Mouse (Mus musculus) bone marrow macrophage, adult 2 months (primary cell): ENCODE measurements around the gene Nebl. TPM values are rescaled to one million over a fixed set of nuclear protein-coding genes. Genes with fewer than 3 reads are reported as not detected.

Experiments used
- H3K27ac ChIP-seq: 2 replicates; pipeline ENCODE4 v1.5.1; 2012; ENCODE audit warnings: low read depth, low read length; ENCODE audit not compliant: insufficient read depth
- H3K4me1 ChIP-seq: 2 replicates; pipeline ENCODE4 v1.6.1; 2012; ENCODE audit warnings: low read length; ENCODE audit not compliant: control insufficient read depth, insufficient read depth
- H3K4me3 ChIP-seq: 2 replicates; pipeline ENCODE4 v1.5.1; 2012; ENCODE audit warnings: mild to moderate bottlenecking, low read length, moderate library complexity; ENCODE audit not compliant: insufficient read depth
- CTCF ChIP-seq: IDR thresholded peaks from 2 replicates; pipeline ENCODE4 v1.5.1; 2012; ENCODE audit warnings: low read depth, mild to moderate bottlenecking, low read length, moderate library complexity
- POLR2A ChIP-seq: IDR thresholded peaks from 2 replicates; pipeline ENCODE4 v1.6.1; 2012; ENCODE audit warnings: mild to moderate bottlenecking, low read depth, low read length, borderline replicate concordance
- polyA plus RNA-seq: library from polyadenylated mRNA; stranded (reverse); fragments of >200 nt; gene quantifications from 2 replicates; pipeline ENCODE4 v1.2.4, GENCODE M21; 2012; ENCODE audit not compliant: missing spikeins, insufficient read depth, insufficient read length

Nebl gene
- polyA plus RNA-seq, 1 experiment = not detected

GRCm38 (mm10) chr2:17643869-17644268 lies 87.4 kb downstream of the Nebl start:
- TF ChIP-seq CTCF = no peak
- no peak for TF ChIP-seq POLR2A
- Histone ChIP-seq H3K4me3 (no peak overlapping the region), H3K4me1 (no peaks in the 10 kb centered on the region), H3K27ac (no peak overlapping the region)

GRCm38 (mm10) chr2:17642770-17643169 lies 88.5 kb downstream of the Nebl start:
- H3K4me3 ChIP-seq = no peak overlapping the region
- H3K4me1 ChIP-seq = no peaks in the 10 kb centered on the region
- TF ChIP-seq POLR2A (no peak), CTCF (no peak)
- H3K27ac ChIP-seq = no peak overlapping the region

- no peaks in the 10 kb centered on the region for H3K4me1 ChIP-seq
- H3K27ac ChIP-seq = no peak overlapping the region
- no peak overlapping the region for H3K4me3 ChIP-seq
- TF ChIP-seq CTCF (no peak), POLR2A (no peak)
Measured at GRCm38 (mm10) chr2:17640861-17641260, 90.4 kb downstream of the Nebl start.

DNA sequence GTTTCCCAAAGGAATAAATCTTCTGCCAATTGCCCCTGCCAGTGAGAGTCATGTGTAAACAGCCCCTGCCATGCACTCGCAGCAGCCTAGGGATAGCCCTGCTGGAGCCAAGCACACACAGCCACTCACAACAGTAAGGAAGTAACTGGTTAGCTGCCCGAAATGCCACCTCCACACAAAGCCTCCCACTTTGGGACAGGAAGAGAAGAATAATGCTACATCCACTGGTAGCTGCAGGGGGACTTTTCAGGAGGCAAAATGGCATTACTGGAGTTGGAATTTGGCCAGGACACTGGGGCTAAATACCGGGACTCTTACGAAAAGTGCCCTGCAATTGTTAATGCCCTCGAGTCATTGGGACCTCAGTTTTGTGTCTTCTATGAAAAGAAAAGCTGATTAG lies 92.6 kb downstream of the Nebl start:
- no peak overlapping the region for H3K4me3 ChIP-seq
- no peaks in the 10 kb centered on the region for H3K4me1 ChIP-seq
- TF ChIP-seq CTCF (no peak), POLR2A (no peak)
- no peak overlapping the region for H3K27ac ChIP-seq

GRCm38 (mm10) chr2:17623931-17624330 lies 107.3 kb downstream of the Nebl start:
- H3K4me3 ChIP-seq = no peak overlapping the region
- H3K4me1 ChIP-seq = no peaks in the 10 kb centered on the region
- H3K27ac ChIP-seq = no peak overlapping the region
- no peak for TF ChIP-seq POLR2A
- TF ChIP-seq CTCF = no peak

DNA sequence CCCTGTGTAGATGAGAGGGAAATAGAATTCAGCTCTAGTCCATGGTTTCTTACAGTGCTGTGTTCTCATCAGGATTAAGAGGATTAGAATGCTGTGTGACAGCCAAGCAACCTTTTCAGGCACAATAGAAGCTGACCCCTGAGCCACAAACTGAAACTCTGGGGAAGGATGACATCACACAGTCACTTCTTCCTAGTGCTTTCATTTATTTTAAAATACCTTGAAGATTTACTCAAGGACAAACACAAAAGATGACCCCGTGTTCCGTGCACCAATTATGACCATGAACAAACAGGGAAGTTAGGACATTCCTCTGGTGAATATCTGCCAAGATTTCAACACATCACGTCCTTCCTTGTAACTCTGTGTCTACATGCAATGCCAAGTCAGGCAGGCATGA lies 121.0 kb downstream of the Nebl start:
- H3K27ac ChIP-seq = no peak overlapping the region
- TF ChIP-seq CTCF (no peak), POLR2A (no peak)
- H3K4me1 ChIP-seq = no peaks in the 10 kb centered on the region
- H3K4me3 ChIP-seq = no peak overlapping the region

DNA sequence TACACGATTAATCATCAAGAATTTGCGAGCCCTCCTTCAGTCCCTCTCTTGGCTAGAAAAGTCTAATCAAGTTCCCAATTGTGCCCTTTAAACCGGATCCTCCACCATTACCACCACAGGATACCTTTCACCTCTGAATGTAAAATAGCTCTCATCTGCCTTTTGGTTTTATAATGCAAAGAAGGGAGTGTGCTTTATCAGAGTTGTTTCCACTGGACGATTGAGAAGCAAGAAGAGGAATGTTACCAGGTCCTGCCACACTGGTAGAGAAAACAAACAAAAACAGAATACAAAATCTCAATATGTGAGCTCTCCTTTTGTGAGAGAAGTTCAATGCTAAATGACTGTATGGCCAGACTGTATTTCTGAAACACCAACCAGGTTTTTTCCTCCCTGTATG lies 127.7 kb downstream of the Nebl start:
- no peak overlapping the region for H3K4me3 ChIP-seq
- no peak overlapping the region for H3K27ac ChIP-seq
- no peaks in the 10 kb centered on the region for H3K4me1 ChIP-seq
- TF ChIP-seq POLR2A = no peak
- no peak for TF ChIP-seq CTCF

GRCm38 (mm10) chr2:17600652-17601051 lies 130.6 kb downstream of the Nebl start:
- H3K4me3 ChIP-seq = no peak overlapping the region
- no peaks in the 10 kb centered on the region for H3K4me1 ChIP-seq
- TF ChIP-seq POLR2A = no peak
- no peak overlapping the region for H3K27ac ChIP-seq

DNA sequence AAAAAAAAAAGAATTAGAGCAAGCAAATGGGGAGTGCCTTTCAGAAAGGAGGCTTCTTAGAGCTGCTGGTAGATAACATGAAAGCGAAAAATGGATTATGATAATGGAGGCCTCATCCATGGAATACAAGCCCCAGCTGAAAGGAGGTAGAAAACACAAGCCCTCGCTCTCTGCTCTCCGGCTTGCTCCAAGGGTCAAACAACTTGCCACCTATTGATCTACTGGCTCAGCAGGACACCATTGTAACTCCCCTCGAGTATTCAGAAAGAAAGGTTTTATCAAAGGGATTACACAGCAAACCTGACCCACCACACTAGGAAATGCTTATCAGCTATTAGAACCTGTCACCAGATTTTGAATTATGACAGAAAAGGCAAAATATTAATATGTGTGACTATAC lies 131.4 kb downstream of the Nebl start:
- TF ChIP-seq POLR2A (no peak), CTCF (no peak)
- H3K4me1 ChIP-seq = no peaks in the 10 kb centered on the region

GRCm38 (mm10) chr2:17597932-17598331 lies 133.3 kb downstream of the Nebl start:
- TF ChIP-seq POLR2A (no peak), CTCF (no peak)
- no peaks in the 10 kb centered on the region for H3K4me1 ChIP-seq
- H3K4me3 ChIP-seq = no peak overlapping the region

More for the DNA sequence above, 131.4 kb downstream of the Nebl start:
- H3K4me3 ChIP-seq = no peak overlapping the region
- no peak overlapping the region for H3K27ac ChIP-seq

GRCm38 (mm10) chr2:17589669-17590068 lies 141.6 kb downstream of the Nebl start:
- no peak overlapping the region for H3K27ac ChIP-seq
- no peak for TF ChIP-seq POLR2A
- no peak for TF ChIP-seq CTCF
- no peak overlapping the region for H3K4me3 ChIP-seq
- H3K4me1 ChIP-seq = no peaks in the 10 kb centered on the region

More at GRCm38 (mm10) chr2:17597932-17598331, 133.3 kb downstream of the Nebl start:
- H3K27ac ChIP-seq = no peak overlapping the region
